Mouse (Mus musculus) spleen, adult 2 months (tissue): ENCODE results near the gene Maml1. TPM values are rescaled to one million over a fixed set of nuclear protein-coding genes. Genes with fewer than 3 reads are reported as not detected.
"Not testable (repeated sequence)": the region's sequence is repeated elsewhere in the genome, so short reads cannot be mapped to it uniquely, and the experiment has no call there.

Experiments used
- DNase-seq, 2 experiments: peaks; one replicate each; pipeline versions ENCODE4 v3.0.0 to v3.0.0-alpha.2; 2012 to 2021; ENCODE audit warnings: low spot score in 2 of 2, low read depth in 1 of 2
- H3K27ac ChIP-seq: fragments of 200-500 bp; 2 replicates; pipeline ENCODE4 v1.5.1; 2012; ENCODE audit warnings: low read length, inconsistent platforms; ENCODE audit not compliant: insufficient read depth
- H3K27me3 ChIP-seq: fragments of 200-500 bp; 2 replicates; pipeline ENCODE4 v1.6.1; 2012; ENCODE audit warnings: mild to moderate bottlenecking, moderate library complexity, low read length, inconsistent platforms; ENCODE audit not compliant: control insufficient read depth, insufficient read depth
- H3K36me3 ChIP-seq: fragments of 200-500 bp; 2 replicates; pipeline ENCODE4 v1.6.1; 2012; ENCODE audit warnings: mild to moderate bottlenecking, low read length, inconsistent platforms; ENCODE audit not compliant: control insufficient read depth, insufficient read depth
- H3K4me1 ChIP-seq: fragments of 200-500 bp; 2 replicates; pipeline ENCODE4 v1.6.1; 2011; ENCODE audit warnings: inconsistent platforms; ENCODE audit not compliant: control insufficient read depth, insufficient read depth, insufficient read length
- H3K4me3 ChIP-seq: fragments of 200-500 bp; 2 replicates; pipeline ENCODE4 v1.5.1; 2011; ENCODE audit warnings: mild to moderate bottlenecking, inconsistent platforms; ENCODE audit not compliant: insufficient read depth, insufficient read length; ENCODE audit errors: extremely low read depth
- CTCF ChIP-seq: fragments of 200-500 bp; IDR thresholded peaks from 2 replicates; pipeline ENCODE4 v1.5.1; 2011; ENCODE audit warnings: mild to moderate bottlenecking, inconsistent platforms; ENCODE audit not compliant: insufficient read depth, insufficient read length, insufficient replicate concordance; ENCODE audit errors: extremely low read depth
- POLR2A ChIP-seq: fragments of 200-500 bp; IDR thresholded peaks from 2 replicates; pipeline ENCODE4 v1.6.1; 2011; ENCODE audit warnings: low read depth, low read length, inconsistent platforms
- WGBS: fragments of 180-500 bp; shearing (Covaris S2); methylation state at CpG from one replicate; pipeline ENCODE4 v1.1.7; 2018; 5-methylcytosine and 5-hydroxymethylcytosine counted together
- polyA plus RNA-seq: library from polyadenylated mRNA; depleted of rRNA; stranded (reverse); fragments of >200 nt; gene quantifications from 2 replicates; pipeline ENCODE4 v1.2.3, GENCODE M21; 2012

Gene Maml1
- polyA plus RNA-seq, 1 experiment = 15.0 TPM

DNA sequence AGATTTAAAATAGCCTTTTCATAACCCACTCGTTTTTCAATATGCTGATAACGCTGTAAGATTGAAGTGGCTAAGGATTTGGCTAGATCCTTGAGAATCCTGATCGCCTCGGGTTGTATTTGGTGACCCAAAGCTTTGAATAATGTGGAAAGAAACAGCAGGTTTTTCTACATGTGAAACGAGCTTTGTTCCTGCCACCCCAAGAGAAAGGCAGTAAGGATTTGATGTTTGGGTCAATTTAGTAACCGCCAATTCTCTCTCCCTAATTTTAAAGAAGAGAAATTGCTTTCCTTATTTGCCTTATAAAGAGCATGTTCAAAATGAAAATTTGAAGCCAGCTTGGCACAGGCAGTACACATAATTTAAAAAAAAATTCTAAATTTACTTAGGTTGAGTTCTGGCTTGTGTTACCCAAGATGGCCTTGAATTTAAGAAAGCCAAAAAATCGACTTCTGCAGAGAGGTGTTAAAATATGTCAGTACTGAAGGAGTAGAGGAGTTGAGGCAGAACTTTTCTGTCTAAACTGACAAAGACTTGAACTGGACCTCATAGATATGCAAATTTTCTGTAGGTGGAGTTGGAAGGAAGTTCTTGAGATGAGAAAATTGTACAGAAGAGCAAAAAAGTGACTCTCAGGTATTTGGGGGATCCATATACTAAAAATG is 34.3 kb upstream of the Maml1 start:
- H3K36me3 ChIP-seq = no peaks in the 10 kb centered on the region
- no peaks in the 10 kb centered on the region for H3K27me3 ChIP-seq
- DNase-seq = no peak
- H3K27ac ChIP-seq = peak overlapping the region; percentile 85; the same call in 1 of the 2 replicates
- peak overlapping the region; percentile 82 for H3K4me3 ChIP-seq
- no peak for TF ChIP-seq CTCF
- no peak for TF ChIP-seq POLR2A
- under 1% methylated on average over 7 of the region's 7 CpGs for WGBS
- H3K4me1 ChIP-seq = peaks cover 9% of the 10 kb centered on the region

GRCm38 (mm10) chr11:50325496-50326301 is 33.6 kb upstream of the Maml1 start, which contains the start of gene Canx:
Gene Canx, minus strand, starts transcription at chr11:50325673.
- TF ChIP-seq CTCF (no peak), POLR2A (peak; percentile 93)
- peaks cover 9% of the 10 kb centered on the region for H3K4me1 ChIP-seq
- H3K36me3 ChIP-seq = no peaks in the 10 kb centered on the region
- H3K4me3 ChIP-seq = peak within 1 kb of the TSS; percentile 85
- H3K27me3 ChIP-seq = no peaks in the 10 kb centered on the region
- under 1% methylated on average over 64 of the region's 64 CpGs for whole genome bisulfite sequencing
- peak within 1 kb of the TSS; percentile 85 for H3K27ac ChIP-seq
- DNase-seq = peak; percentile 96 to 99

GRCm38 (mm10) chr11:50324751-50325471 is 32.8 kb upstream of the Maml1 start:
- Histone ChIP-seq H3K36me3 (no peaks in the 10 kb centered on the region), H3K4me1 (peaks cover 9% of the 10 kb centered on the region), H3K27ac (peak overlapping the region; percentile 76), H3K27me3 (no peaks in the 10 kb centered on the region), H3K4me3 (peak overlapping the region; percentile 85)
- peak in 1 of 2 experiments; percentile 5 for DNase-seq
- TF ChIP-seq POLR2A (no peak), CTCF (no peak)
- under 1% methylated on average over 34 of the region's 34 CpGs for WGBS

- no peak overlapping the region for H3K27ac ChIP-seq
- H3K4me1 ChIP-seq = peaks cover 9% of the 10 kb centered on the region
- TF ChIP-seq POLR2A = no peak
- no peak for TF ChIP-seq CTCF
- no peaks in the 10 kb centered on the region for H3K36me3 ChIP-seq
- H3K27me3 ChIP-seq = no peaks in the 10 kb centered on the region
- no peak for DNase-seq
- H3K4me3 ChIP-seq = no peak overlapping the region
- 8% methylated on average over 1 of the region's 1 CpGs for WGBS
These were observed 31.7 kb upstream of the Maml1 start for GRCm38 (mm10) chr11:50323843-50324242.

GRCm38 (mm10) chr11:50322345-50322744 is 30.2 kb upstream of the Maml1 start:
- Histone ChIP-seq H3K4me3 (no peak overlapping the region), H3K36me3 (no peaks in the 10 kb centered on the region), H3K4me1 (peaks cover 9% of the 10 kb centered on the region), H3K27ac (no peak overlapping the region), H3K27me3 (no peaks in the 10 kb centered on the region)
- DNase-seq = no peak
- TF ChIP-seq POLR2A (no peak), CTCF (no peak)

- TF ChIP-seq POLR2A (no peak), CTCF (no peak)
- no peaks in the 10 kb centered on the region for H3K27me3 ChIP-seq
- peaks cover 8% of the 10 kb centered on the region for H3K4me1 ChIP-seq
- DNase-seq = no peak
- H3K4me3 ChIP-seq = no peak overlapping the region
- H3K27ac ChIP-seq = no peak overlapping the region
- no peaks in the 10 kb centered on the region for H3K36me3 ChIP-seq
- 89% methylated on average over 6 of the region's 6 CpGs for WGBS
These were observed 29.1 kb upstream of the Maml1 start for GRCm38 (mm10) chr11:50321239-50321638.

DNA sequence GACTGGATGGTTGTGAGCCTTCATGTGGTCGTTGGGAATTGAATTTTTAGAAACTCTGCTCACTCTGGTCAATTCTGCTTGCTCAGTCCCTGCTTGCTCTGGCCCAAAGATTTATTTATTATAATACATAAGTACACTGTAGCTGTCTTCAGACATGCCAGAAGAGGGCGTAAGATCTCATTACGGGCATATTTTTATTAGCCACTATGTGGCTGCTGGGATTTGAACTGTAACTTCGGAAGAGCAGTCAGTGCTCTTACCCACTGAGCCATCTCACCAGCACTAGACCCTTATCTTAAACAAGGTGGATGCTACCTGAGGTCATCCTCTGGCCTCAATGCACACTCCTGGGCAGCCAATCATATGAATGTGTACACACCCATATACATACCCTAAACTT is 27.2 kb upstream of the Maml1 start:
- not testable (repeated sequence) for DNase-seq, H3K4me1 ChIP-seq, H3K36me3 ChIP-seq, H3K27ac ChIP-seq, H3K27me3 ChIP-seq, H3K4me3 ChIP-seq
- 70% methylated on average over 4 of the region's 4 CpGs for WGBS
